Mouse (Mus musculus) urinary bladder, postnatal 4 days (tissue): ENCODE measurements around the gene Ddn.
"Not testable (repeated sequence)": the region's sequence is repeated elsewhere in the genome, so short reads cannot be mapped to it uniquely, and the experiment has no call there.

ENCODE experiments used
- DNase-seq, 2 experiments: peaks; one replicate each; pipeline ENCODE4 v3.0.0; 2021 to 2022; ENCODE audit warnings: low spot score in 2 of 2

The Ddn gene

GRCm38 (mm10) chr15:98831684-98832035 lies 22.4 kb upstream of the Ddn start:
- no peak for DNase-seq

- DNase-seq: peak; percentile 97
These were observed 21.7 kb upstream of the Ddn start, which contains the start of gene Prkag1 for GRCm38 (mm10) chr15:98830736-98831683. Gene Prkag1, minus strand, starts transcription at chr15:98831521.

- no peak for DNase-seq
These were observed 18.3 kb upstream of the Ddn start for GRCm38 (mm10) chr15:98827611-98828011.

- no peak for DNase-seq
These were observed 14.1 kb upstream of the Ddn start for GRCm38 (mm10) chr15:98823434-98823833.

GRCm38 (mm10) chr15:98822147-98822546 lies 12.9 kb upstream of the Ddn start:
- no peak for DNase-seq

- DNase-seq: no peak
These were observed 12.1 kb upstream of the Ddn start for GRCm38 (mm10) chr15:98821403-98821802.

- no peak for DNase-seq
These were observed 11.6 kb upstream of the Ddn start for GRCm38 (mm10) chr15:98820937-98821336.

- DNase-seq: no peak
These were observed 8.9 kb upstream of the Ddn start for GRCm38 (mm10) chr15:98818171-98818570.

- DNase-seq: no peak
These were observed 3.6 kb upstream of the Ddn start for GRCm38 (mm10) chr15:98812741-98813424.

GRCm38 (mm10) chr15:98810212-98810611 lies 922 bp upstream of the Ddn start:
- not testable (repeated sequence) for DNase-seq

GRCm38 (mm10) chr15:98808651-98809134 lies 597 bp downstream of the Ddn start:
- no peak for DNase-seq

- DNase-seq: no peak
These were observed 1.2 kb downstream of the Ddn start for GRCm38 (mm10) chr15:98807895-98808650.

GRCm38 (mm10) chr15:98806809-98807770 lies 2.2 kb downstream of the Ddn start:
- no peak for DNase-seq

- DNase-seq: no peak
These were observed 3.0 kb downstream of the Ddn start for GRCm38 (mm10) chr15:98806071-98806808.

- DNase-seq: peak; percentile 66 to 77
These were observed 3.8 kb downstream of the Ddn start for GRCm38 (mm10) chr15:98805324-98806040.

- DNase-seq: peak; percentile 68 to 84
These were observed 5.2 kb downstream of the Ddn start for GRCm38 (mm10) chr15:98804054-98804453.

- DNase-seq: no peak
These were observed 6.4 kb downstream of the Ddn start for GRCm38 (mm10) chr15:98802926-98803325.

- DNase-seq: peak; percentile 70 to 88
These were observed 9.9 kb downstream of the Ddn start for GRCm38 (mm10) chr15:98799396-98799795.

GRCm38 (mm10) chr15:98798903-98799302 lies 10.4 kb downstream of the Ddn start:
- no peak for DNase-seq
